Mouse (Mus musculus) MEL (cell line): ENCODE results near the gene Angptl4.

Experiments
- CTCF ChIP-seq, 3 experiments: IDR thresholded peaks in 2 of 3; conservative IDR thresholded peaks in 1 of 3; 2 replicates each; pipeline ENCODE4 v1.5.1; 2011 to 2012; ENCODE audit warnings: low read length in 3 of 3, low read depth in 2 of 3, mild to moderate bottlenecking in 2 of 3, improper control_type of control experiment in 1 of 3, inconsistent platforms in 1 of 3, mixed read lengths in 1 of 3, moderate library complexity in 1 of 3; ENCODE audit not compliant: control insufficient read depth in 1 of 3, insufficient read depth in 1 of 3, poor library complexity in 1 of 3, severe bottlenecking in 1 of 3
- E2F4 ChIP-seq: IDR thresholded peaks from 2 replicates; pipeline ENCODE4 v1.6.1; 2011; ENCODE audit warnings: low read depth, low read length, improper control_type of control experiment, borderline replicate concordance
- EP300 ChIP-seq, 2 experiments: IDR thresholded peaks; 2 replicates each; pipeline ENCODE4 v1.6.1; 2011; ENCODE audit warnings: improper control_type of control experiment in 2 of 2, low read length in 2 of 2, low read depth in 1 of 2, mild to moderate bottlenecking in 1 of 2
- GATA1 ChIP-seq: IDR thresholded peaks from 2 replicates; pipeline ENCODE4 v1.6.1; 2011; ENCODE audit warnings: low read depth, low read length, improper control_type of control experiment
- JUND ChIP-seq: IDR thresholded peaks from 2 replicates; pipeline ENCODE4 v1.6.1; 2011; ENCODE audit warnings: low read depth, mild to moderate bottlenecking, improper control_type of control experiment, low read length
- MAX ChIP-seq: IDR thresholded peaks from 2 replicates; pipeline ENCODE4 v1.6.1; 2011; ENCODE audit warnings: low read length, improper control_type of control experiment
- MAZ ChIP-seq: IDR thresholded peaks from 2 replicates; pipeline ENCODE4 v1.6.1; 2012; ENCODE audit warnings: low read depth, mild to moderate bottlenecking, inconsistent platforms, low read length, improper control_type of control experiment
- MEF2A ChIP-seq: IDR thresholded peaks from 2 replicates; pipeline ENCODE4 v1.6.1; 2014; ENCODE audit warnings: low read depth, mild to moderate bottlenecking, inconsistent platforms, low read length, improper control_type of control experiment; ENCODE audit not compliant: poor library complexity, insufficient replicate concordance, severe bottlenecking; ENCODE audit errors: extremely low read depth
- MYB ChIP-seq: IDR thresholded peaks from 2 replicates; pipeline ENCODE4 v1.6.1; 2011; ENCODE audit warnings: mild to moderate bottlenecking, low read depth, low read length, improper control_type of control experiment
- POLR2A ChIP-seq, 2 experiments: IDR thresholded peaks; 2 replicates each; pipeline ENCODE4 v1.6.1; 2011 to 2012; ENCODE audit warnings: low read length in 2 of 2, mild to moderate bottlenecking in 2 of 2, control low read depth in 1 of 2, improper control_type of control experiment in 1 of 2, low read depth in 1 of 2, moderate library complexity in 1 of 2; ENCODE audit not compliant: control insufficient read depth in 1 of 2, insufficient read depth in 1 of 2, poor library complexity in 1 of 2
- POLR2AphosphoS2 ChIP-seq: IDR thresholded peaks from 2 replicates; pipeline ENCODE4 v1.6.1; 2011; ENCODE audit warnings: low read length, improper control_type of control experiment
- RAD21 ChIP-seq: IDR thresholded peaks from 2 replicates; pipeline ENCODE4 v1.6.1; 2011; ENCODE audit warnings: mild to moderate bottlenecking, low read depth, low read length, improper control_type of control experiment
- RCOR1 ChIP-seq: IDR thresholded peaks from 2 replicates; pipeline ENCODE4 v1.6.1; 2012; ENCODE audit warnings: low read depth, mild to moderate bottlenecking, inconsistent platforms, low read length, improper control_type of control experiment
- SIN3A ChIP-seq: IDR thresholded peaks from 2 replicates; pipeline ENCODE4 v1.6.1; 2012; ENCODE audit warnings: low read length, improper control_type of control experiment, inconsistent platforms

GRCm38 (mm10) chr17:33773426-33773825, 8.2 kb downstream of the Angptl4 start:
- TF ChIP-seq RCOR1 (no peak), CTCF (IDR thresholded peaks at IDR 0.05 in 2 of 3, conservative IDR thresholded peaks at IDR 0.05 in 1 of 3; ENCODE audit: control insufficient read depth in 1 of 3, insufficient read depth in 1 of 3, low read depth in 2 of 3, low read length in 3 of 3, poor library complexity in 1 of 3, severe bottlenecking in 1 of 3) (no peak), MAZ (no peak), EP300 (IDR thresholded peaks at IDR 0.05; ENCODE audit: low read depth in 1 of 2, low read length in 2 of 2) (no peak), JUND (no peak), GATA1 (no peak), MAX (no peak), SIN3A (no peak), POLR2A (IDR thresholded peaks at IDR 0.05; ENCODE audit: control insufficient read depth in 1 of 2, insufficient read depth in 1 of 2, low read depth in 1 of 2, low read length in 2 of 2, poor library complexity in 1 of 2) (no peak), MYB (no peak), POLR2AphosphoS2 (no peak), E2F4 (no peak), MEF2A (no peak), RAD21 (no peak)
